Mouse (Mus musculus) forebrain, embryonic 14.5 days (tissue): ENCODE results near the gene Selplg. TPM values are rescaled to one million over a fixed set of nuclear protein-coding genes. Genes with fewer than 3 reads are reported as not detected.
A peak's percentile ranks its signal among the peaks of the same experiment; 100 is the strongest.

Source experiments
- ATAC-seq: fragments of 200-750 bp; cut with Nextera tagmentation; 2 replicates; pipeline ENCODE4 v1.8.0; 2017; ENCODE audit warnings: mild to moderate bottlenecking, moderate library complexity
- DNase-seq: peaks from one replicate; pipeline ENCODE4 v3.0.0-alpha.2; 2015; ENCODE audit warnings: low spot score
- H3K27ac ChIP-seq: fragments of 300-500 bp; sonication (generic); 2 replicates; pipeline ENCODE4 v1.5.1; 2014; ENCODE audit warnings: low read depth, mild to moderate bottlenecking, control low read depth, low read length, moderate library complexity
- H3K27me3 ChIP-seq: fragments of 300-500 bp; sonication (generic); replicated peaks from 2 replicates; pipeline ENCODE4 v1.6.1; 2014; ENCODE audit warnings: low read length, control low read depth, mixed read lengths; ENCODE audit not compliant: control insufficient read depth, insufficient read depth
- H3K36me3 ChIP-seq: fragments of 300-500 bp; sonication (generic); 2 replicates; pipeline ENCODE4 v1.6.1; 2014; ENCODE audit warnings: low read length, control low read depth; ENCODE audit not compliant: control insufficient read depth, insufficient read depth
- H3K4me1 ChIP-seq: fragments of 300-500 bp; sonication (generic); 2 replicates; pipeline ENCODE4 v1.6.1; 2014; ENCODE audit warnings: antibody characterized with exemption, low read length, control low read depth; ENCODE audit not compliant: control insufficient read depth, insufficient read depth
- H3K4me2 ChIP-seq: fragments of 300-500 bp; sonication (generic); 2 replicates; pipeline ENCODE4 v1.6.1; 2014; ENCODE audit warnings: mild to moderate bottlenecking, control low read depth, low read length
- H3K4me3 ChIP-seq: fragments of 300-500 bp; sonication (generic); 2 replicates; pipeline ENCODE4 v1.5.1; 2014; ENCODE audit warnings: low read depth, low read length, control low read depth
- H3K9ac ChIP-seq: fragments of 300-500 bp; sonication (generic); 2 replicates; pipeline ENCODE4 v1.6.1; 2014; ENCODE audit warnings: mild to moderate bottlenecking, low read length, control low read depth, moderate library complexity
- H3K9me3 ChIP-seq: fragments of 300-500 bp; sonication (generic); replicated peaks from 2 replicates; pipeline ENCODE4 v1.6.1; 2016; ENCODE audit warnings: low read length, control low read depth, mixed read lengths; ENCODE audit not compliant: control insufficient read depth
- WGBS: fragments of 180-500 bp; shearing (Covaris S2); extraction: QIAGEN DNeasy Blood & Tissue Kit; methylation state at CpG from one replicate; pipeline ENCODE4 v1.1.7; 2014; 5-methylcytosine and 5-hydroxymethylcytosine counted together
- polyA plus RNA-seq: library from polyadenylated mRNA; unstranded; fragments of >200 nt; fragmentation: Nextera tagmentation; extraction: Ambion mirVana; gene quantifications from 2 replicates; pipeline ENCODE4 v1.2.1, GENCODE M21; 2014

The Selplg gene
- polyA plus RNA-seq, 1 experiment from 2014 or later = 1.8 TPM

DNA sequence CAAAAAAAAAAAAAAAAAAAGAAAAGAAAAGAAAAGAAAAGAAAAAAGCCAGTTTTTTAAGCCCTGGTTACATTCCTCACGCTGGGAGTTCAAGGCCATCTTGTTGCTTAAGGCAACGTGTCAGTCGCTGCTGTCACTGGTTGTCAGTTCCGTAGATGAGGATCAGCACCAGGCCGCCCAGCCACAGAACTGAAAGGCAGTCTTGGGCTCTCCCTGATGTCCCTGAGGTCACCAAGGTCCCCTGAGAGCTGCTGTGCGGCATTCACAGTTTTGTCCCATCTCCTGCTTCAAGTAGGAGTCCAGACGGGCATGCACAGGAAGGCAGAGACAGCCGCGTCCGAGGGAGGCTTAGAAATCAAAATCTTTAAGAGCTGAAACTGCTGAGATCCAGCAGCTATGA is 56.9 kb downstream of the Selplg start:
- Histone ChIP-seq H3K4me3 (no peak overlapping the region), H3K9me3 (no peaks in the 10 kb centered on the region), H3K4me2 (no peak overlapping the region), H3K36me3 (peaks cover 37% of the 10 kb centered on the region), H3K27me3 (no peaks in the 10 kb centered on the region), H3K4me1 (peaks cover 7% of the 10 kb centered on the region; the same call in 1 of the 2 replicates), H3K9ac (no peak overlapping the region), H3K27ac (no peak overlapping the region)
- ATAC-seq (no peak), DNase-seq (no peak)
- 94% methylated on average over 10 of the region's 10 CpGs for WGBS

DNA sequence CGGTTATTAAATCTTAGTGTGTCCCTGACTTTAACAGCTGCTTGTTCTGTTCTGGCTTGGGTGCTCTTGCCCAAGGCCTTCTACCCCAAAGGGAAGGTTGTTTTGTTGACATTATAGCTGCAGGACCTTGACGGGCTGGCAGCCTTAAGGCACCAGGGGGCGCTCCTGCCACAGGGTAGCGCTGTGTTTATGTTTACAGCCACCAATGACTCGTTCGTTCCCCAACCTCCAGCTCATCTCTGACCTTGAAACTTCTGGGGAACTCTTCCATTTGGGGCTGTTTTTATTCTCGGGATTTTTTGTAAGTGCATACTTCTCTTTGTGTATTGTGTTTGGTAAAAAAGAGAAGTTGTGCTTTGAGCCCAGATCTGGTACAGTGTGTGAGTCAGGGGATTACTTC is 58.8 kb downstream of the Selplg start:
- Histone ChIP-seq H3K27me3 (no peaks in the 10 kb centered on the region), H3K4me2 (peak overlapping the region; percentile 90), H3K27ac (no peak overlapping the region), H3K9ac (peak overlapping the region; percentile 93; the same call in 1 of the 2 replicates), H3K36me3 (peaks cover 40% of the 10 kb centered on the region), H3K4me3 (peak overlapping the region; percentile 99), H3K9me3 (no peaks in the 10 kb centered on the region), H3K4me1 (peaks cover 17% of the 10 kb centered on the region)
- DNase-seq = peak; percentile 80
- ATAC-seq = no peak
- WGBS = under 1% methylated on average over 7 of the region's 7 CpGs

DNA sequence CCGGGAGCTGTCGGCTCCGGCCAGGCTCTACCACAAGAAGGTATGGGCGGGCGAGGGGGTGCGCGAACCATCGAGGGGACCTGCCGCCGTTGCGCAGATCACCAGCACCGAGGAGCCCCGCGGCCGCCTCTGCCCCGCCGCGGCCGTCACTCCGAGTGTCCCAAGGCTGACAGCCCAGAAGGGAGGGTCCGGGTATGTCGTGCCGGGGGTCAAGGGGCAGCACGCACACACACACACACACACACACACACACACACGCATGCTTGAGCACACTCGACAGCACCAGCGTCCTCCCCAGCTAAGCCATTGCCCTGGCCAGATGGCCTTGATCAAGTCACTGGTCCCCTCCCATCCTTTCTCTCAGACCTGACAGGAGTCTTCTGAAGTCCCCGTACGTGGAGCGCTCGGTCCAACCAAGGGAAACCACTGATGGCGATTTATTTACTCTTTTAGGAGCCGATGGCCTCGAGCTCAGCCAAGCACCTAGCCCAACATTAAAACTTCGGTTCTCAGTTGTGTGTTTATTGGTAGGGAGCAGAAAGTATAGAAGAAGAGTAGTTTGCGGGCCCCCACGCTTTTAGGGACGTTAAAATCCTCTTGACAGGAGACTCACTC is 59.4 kb downstream of the Selplg start:
- H3K4me1 ChIP-seq = peaks cover 17% of the 10 kb centered on the region
- ATAC-seq = peak; percentile 56; the same call in 1 of the 2 replicates
- peak overlapping the region; percentile 93 for H3K9ac ChIP-seq
- WGBS = 2% methylated on average over 38 of the region's 38 CpGs
- peak overlapping the region; percentile 90 for H3K4me2 ChIP-seq
- no peaks in the 10 kb centered on the region for H3K27me3 ChIP-seq
- H3K27ac ChIP-seq = no peak overlapping the region
- peak overlapping the region; percentile 99 for H3K4me3 ChIP-seq
- peaks cover 36% of the 10 kb centered on the region for H3K36me3 ChIP-seq
- no peaks in the 10 kb centered on the region for H3K9me3 ChIP-seq
- DNase-seq = peak; percentile 10

DNA sequence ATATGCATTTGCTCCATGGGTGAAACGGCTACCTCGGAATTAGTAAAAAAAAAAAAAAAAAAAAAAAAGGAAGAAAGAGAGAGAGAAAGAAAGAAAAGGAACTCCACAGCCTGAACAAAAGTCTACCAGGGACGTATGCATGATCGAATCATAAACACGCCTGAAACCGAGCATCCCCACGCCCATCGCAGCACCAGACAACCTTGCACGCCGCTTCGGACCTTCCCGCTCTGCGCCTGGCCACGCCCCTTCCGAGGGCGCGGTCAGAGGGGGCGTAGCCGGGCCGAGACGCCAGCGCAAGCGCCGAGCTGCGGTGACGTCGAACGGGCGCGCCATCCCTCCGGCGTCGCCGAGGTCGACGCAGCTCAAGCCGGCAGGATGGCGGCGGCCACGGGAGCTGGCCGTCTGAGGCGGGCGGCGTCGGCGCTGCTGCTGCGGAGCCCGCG is 60.0 kb downstream of the Selplg start, which contains the start of the genes Sart3 and Iscu:
Gene Sart3, minus strand, starts transcription at position 61 of the 446 bp plus-strand sequence.
Gene Iscu, plus strand, starts transcription at position 299 of the 446 bp plus-strand sequence.
- Histone ChIP-seq H3K36me3 (peaks cover 41% of the 10 kb centered on the region), H3K27me3 (no peaks in the 10 kb centered on the region), H3K9ac (peak within 1 kb of the TSS; percentile 93), H3K27ac (peak within 1 kb of the TSS; percentile 99), H3K4me1 (peaks cover 17% of the 10 kb centered on the region), H3K4me2 (peak within 1 kb of the TSS; percentile 90), H3K9me3 (no peaks in the 10 kb centered on the region), H3K4me3 (peak within 1 kb of the TSS; percentile 99)
- DNase-seq = peak; percentile 97
- under 1% methylated on average over 47 of the region's 49 CpGs for WGBS
- ATAC-seq = peak; percentile 89

DNA sequence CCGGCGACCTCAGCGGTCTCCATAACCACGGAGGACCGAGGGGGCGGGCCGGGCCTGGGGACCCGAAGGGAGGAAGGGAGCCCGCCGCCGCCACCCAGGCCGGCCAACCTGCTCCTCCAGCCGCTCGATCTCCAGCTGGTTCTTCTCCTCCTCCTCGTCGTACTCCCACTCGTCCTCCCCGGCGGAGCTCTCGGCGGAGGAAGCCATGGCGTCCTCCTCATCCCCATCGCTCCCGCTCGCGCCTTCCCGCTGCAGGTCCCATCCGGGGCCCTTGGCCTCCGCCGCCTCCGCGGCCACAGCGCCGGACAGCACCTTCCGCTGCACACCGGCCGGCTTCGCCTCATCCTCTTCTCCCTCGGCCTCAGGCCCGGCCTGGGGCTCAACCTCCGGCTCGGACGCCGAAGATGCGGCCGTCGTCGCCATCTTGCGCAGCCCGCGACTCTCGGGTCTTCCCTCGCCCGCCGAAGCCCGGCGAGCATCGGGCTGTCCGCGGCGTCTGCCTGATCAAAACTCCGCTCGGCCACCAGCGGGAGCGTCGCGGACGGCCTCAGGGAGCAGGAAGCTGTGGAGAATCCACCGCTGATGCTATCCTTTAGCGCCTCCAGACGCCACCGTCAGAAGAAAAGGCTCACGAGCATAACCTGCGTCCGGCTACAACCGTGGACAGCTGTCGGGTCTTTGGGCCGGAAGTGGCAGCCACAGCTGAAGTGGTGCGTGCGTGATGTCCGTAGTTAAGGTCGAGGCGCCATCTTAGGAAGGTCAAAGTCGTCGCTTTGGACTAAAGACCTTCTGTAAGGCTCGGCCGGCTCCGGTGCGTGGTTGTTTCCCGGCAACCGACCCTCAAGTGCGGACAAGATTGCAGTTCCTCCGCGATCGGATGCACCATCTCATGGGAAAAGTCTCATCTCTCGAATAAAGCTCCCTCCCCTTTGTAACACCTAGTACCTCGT is 61.0 kb downstream of the Selplg start:
- Histone ChIP-seq H3K36me3 (peaks cover 42% of the 10 kb centered on the region), H3K27ac (peak overlapping the region; percentile 99), H3K4me1 (peaks cover 17% of the 10 kb centered on the region), H3K9ac (peak overlapping the region; percentile 93), H3K4me2 (peak overlapping the region; percentile 90), H3K4me3 (peak overlapping the region; percentile 99), H3K9me3 (no peaks in the 10 kb centered on the region), H3K27me3 (no peaks in the 10 kb centered on the region)
- DNase-seq = peak; percentile 93
- peak; percentile 81 for ATAC-seq
- under 1% methylated on average over 97 of the region's 97 CpGs for WGBS

DNA sequence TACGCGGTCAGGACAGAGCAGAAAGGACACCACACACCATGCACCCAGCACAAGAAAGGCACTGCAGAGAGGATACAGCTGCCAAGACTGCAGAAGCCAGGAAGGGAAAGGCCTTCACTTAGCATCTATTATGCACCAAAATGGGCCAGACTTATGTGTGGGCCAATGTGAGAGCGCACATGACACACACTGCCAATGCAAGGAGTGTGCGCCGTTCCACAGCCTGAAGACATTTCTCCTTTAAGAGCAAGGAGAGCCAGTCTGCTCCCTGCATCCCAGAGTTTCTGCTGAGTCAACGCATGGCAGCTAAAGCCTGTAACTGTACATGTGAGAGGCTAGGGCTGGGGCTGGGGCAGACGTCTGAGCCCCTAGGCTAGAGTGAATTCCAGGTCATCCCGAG is 63.6 kb downstream of the Selplg start:
- ATAC-seq = no peak
- 94% methylated on average over 8 of the region's 8 CpGs for WGBS
- no peak for DNase-seq
- H3K27me3 ChIP-seq = no peaks in the 10 kb centered on the region
- no peaks in the 10 kb centered on the region for H3K9me3 ChIP-seq
- H3K4me3 ChIP-seq = no peak overlapping the region
- peaks cover 16% of the 10 kb centered on the region for H3K4me1 ChIP-seq
- H3K9ac ChIP-seq = no peak overlapping the region
- peaks cover 25% of the 10 kb centered on the region for H3K36me3 ChIP-seq
- H3K4me2 ChIP-seq = no peak overlapping the region
- H3K27ac ChIP-seq = no peak overlapping the region

Other genes with a start within 250 kb of the Selplg start
- 1.6 and 1.7 TPM in 2 replicates for gene Cmklr1, start 182.2 kb downstream of the Selplg start, polyA plus RNA-seq
- gene 1700069L16Rik, start 107.9 kb downstream of the Selplg start, polyA plus RNA-seq = not detected in 2 replicates
- gene Ficd, start 96.8 kb downstream of the Selplg start, polyA plus RNA-seq = 5.0 and 5.8 TPM in 2 replicates
- 27.3 and 38.8 TPM in 2 replicates for gene Sart3, start 60.1 kb downstream of the Selplg start, polyA plus RNA-seq
- 101 TPM in 2 replicates for gene Iscu, start 59.9 kb downstream of the Selplg start, polyA plus RNA-seq
- gene Tmem119, start 32.1 kb downstream of the Selplg start, polyA plus RNA-seq = 3.3 and 4.0 TPM in 2 replicates
- 169 and 193 TPM in 2 replicates for gene Coro1c, start 76.1 kb upstream of the Selplg start, polyA plus RNA-seq
- gene Ssh1, start 161.2 kb upstream of the Selplg start, polyA plus RNA-seq = 16.0 and 16.6 TPM in 2 replicates
- not detected in 2 replicates for gene Dao, start 171.1 kb upstream of the Selplg start, polyA plus RNA-seq
- gene Usp30, start 232.8 kb upstream of the Selplg start, polyA plus RNA-seq = 13.9 and 16.9 TPM in 2 replicates